Mouse (Mus musculus) cerebellum, adult 2 months (tissue): ENCODE results near the gene Jagn1.

Experiments
- CTCF ChIP-seq: fragments of 200-500 bp; IDR thresholded peaks from 2 replicates; pipeline ENCODE4 v1.5.1; 2011; ENCODE audit warnings: low read depth, mild to moderate bottlenecking, control low read depth, low read length, moderate library complexity, borderline replicate concordance; ENCODE audit not compliant: insufficient read depth
- POLR2A ChIP-seq: fragments of 200-500 bp; IDR thresholded peaks from 2 replicates; pipeline ENCODE4 v1.6.1; 2011; ENCODE audit warnings: low read length, control low read depth, borderline replicate concordance; ENCODE audit not compliant: insufficient read depth

- no peak for TF ChIP-seq CTCF
- no peak for TF ChIP-seq POLR2A
Observed at GRCm38 (mm10) chr6:113426696-113427095, 15.7 kb upstream of the Jagn1 start.
